31 mouse cellular contexts compared by ENCODE assay signal in genomic region chr10:68783856-68784255, GRCm38 (mm10).
"Had no signal": no experiment of that assay in that cellular context is flagged by ENCODE, and none has a peak within 500 bp of the region (broad histone marks: within the 10 kb centered on the region; RNA-seq: fewer than 3 reads in every experiment).

No protein-coding gene starts in this region.

- H3K36me3 ChIP-seq: liver, embryonic 12.5 days; liver, embryonic 13.5 days; liver, embryonic 15.5 days; lung, embryonic 15.5 days; midbrain, embryonic 10.5 days; midbrain, embryonic 12.5 days; midbrain, embryonic 13.5 days; midbrain, embryonic 15.5 days had no signal

- H3K4me2 ChIP-seq: limb, embryonic 12.5 days; limb, embryonic 13.5 days; limb, embryonic 15.5 days; liver, embryonic 11.5 days; liver, embryonic 12.5 days; liver, embryonic 13.5 days; liver, embryonic 15.5 days; lung, embryonic 14.5 days; lung, embryonic 15.5 days; midbrain, embryonic 11.5 days; midbrain, embryonic 12.5 days; midbrain, embryonic 13.5 days; midbrain, embryonic 15.5 days had no signal

- H3K9ac ChIP-seq: limb, embryonic 12.5 days; limb, embryonic 13.5 days; limb, embryonic 15.5 days; liver, embryonic 12.5 days; liver, embryonic 13.5 days; liver, embryonic 14.5 days; liver, embryonic 15.5 days; liver, postnatal 0 days; lung, embryonic 14.5 days; lung, embryonic 15.5 days; midbrain, embryonic 12.5 days; midbrain, embryonic 13.5 days; midbrain, embryonic 15.5 days had no signal

- H3K9me3 ChIP-seq: limb, embryonic 12.5 days; limb, embryonic 13.5 days; limb, embryonic 15.5 days; liver, embryonic 12.5 days; liver, embryonic 13.5 days; liver, embryonic 15.5 days; lung, embryonic 15.5 days; midbrain, embryonic 10.5 days; midbrain, embryonic 12.5 days; midbrain, embryonic 13.5 days; midbrain, embryonic 15.5 days had no signal

- H3K4me3 ChIP-seq: left cerebral cortex, adult 2 months; limb, embryonic 12.5 days; limb, embryonic 13.5 days; limb, embryonic 15.5 days; liver, embryonic 12.5 days; liver, embryonic 13.5 days; liver, embryonic 15.5 days; lung, embryonic 15.5 days; megakaryocyte, embryonic 14.5 days; midbrain, embryonic 10.5 days; midbrain, embryonic 12.5 days; midbrain, embryonic 13.5 days; midbrain, embryonic 15.5 days; myocyte had no signal

- ATAC-seq: liver, embryonic 12.5 days; liver, postnatal 0 days; lung, postnatal 0 days; midbrain, embryonic 13.5 days; midbrain, embryonic 15.5 days; midbrain, embryonic 16.5 days had no signal

- H3K4me1 ChIP-seq: liver, embryonic 12.5 days; liver, embryonic 13.5 days; liver, embryonic 15.5 days; megakaryocyte, embryonic 14.5 days; midbrain, embryonic 10.5 days; midbrain, embryonic 12.5 days; midbrain, embryonic 13.5 days; midbrain, embryonic 15.5 days had no signal

- H3K27me3 ChIP-seq: limb, embryonic 12.5 days; limb, embryonic 13.5 days; limb, embryonic 15.5 days; liver, embryonic 12.5 days; liver, embryonic 13.5 days; liver, embryonic 15.5 days; lung, embryonic 15.5 days; megakaryocyte, embryonic 14.5 days; midbrain, embryonic 12.5 days; midbrain, embryonic 13.5 days; midbrain, embryonic 15.5 days had no signal

- DNase-seq: left cerebral cortex, postnatal 4 days; liver; liver, embryonic 13.5 days; liver, postnatal 0 days; lung, adult 18-20 months; lung, adult 2 months; lung, embryonic 14.5 days; lung, postnatal 10 days; lung, postnatal 14 days; lung, postnatal 36 days; lung, postnatal 4 days; midbrain, embryonic 14.5 days had no signal

- H3K27ac ChIP-seq: left cerebral cortex, adult 2 months; liver, embryonic 12.5 days; liver, embryonic 13.5 days; liver, embryonic 14.5 days; liver, embryonic 15.5 days; lung, embryonic 15.5 days; macrophage; midbrain, embryonic 10.5 days; midbrain, embryonic 12.5 days; midbrain, embryonic 13.5 days; midbrain, embryonic 15.5 days had no signal
